7 mouse cellular contexts compared by ENCODE assay signal in genomic region chr3:137864124-137864987, GRCm38 (mm10). TPM values are rescaled to one million over a fixed set of nuclear protein-coding genes. Genes with fewer than 3 reads are reported as not detected.
DNase-seq lines count a peak whose midpoint lies in the region; ATAC-seq lines count a peak whose summit lies in the region.

H2afz (plus strand) TSS chr3:137864487.

- peak; percentile 99 for DNase-seq in adrenal gland, postnatal 14 days
- peak; percentile 99 for DNase-seq in embryonic facial prominence, embryonic 11.5 days (ENCODE audit: low spot score)
- DNase-seq in heart, adult 11 months: peak; percentile 100
- peak; percentile 97 for DNase-seq in kidney, adult 18-20 months
- DNase-seq in limb, embryonic 11.5 days (ENCODE audit: low spot score): peak; percentile 98
- peak; percentile 100 for DNase-seq in midbrain, embryonic 14.5 days
- peak; percentile 96 to 97 for DNase-seq in spleen, adult 18-20 months

- H3K9me3 ChIP-seq in embryonic facial prominence, embryonic 11.5 days (replicated peaks; ENCODE audit: control insufficient read depth, low read length): no peaks in the 10 kb centered on the region
- H3K9me3 ChIP-seq in limb, embryonic 11.5 days (ENCODE audit: control insufficient read depth, low read length): no peaks in the 10 kb centered on the region
- no peaks in the 10 kb centered on the region for H3K9me3 ChIP-seq in midbrain, embryonic 14.5 days (ENCODE audit: control insufficient read depth, low read length)

- no peaks in the 10 kb centered on the region for H3K4me1 ChIP-seq in embryonic facial prominence, embryonic 11.5 days (ENCODE audit: control insufficient read depth, insufficient read depth, low read length)
- H3K4me1 ChIP-seq in limb, embryonic 11.5 days (ENCODE audit: control insufficient read depth, insufficient read depth, low read length): peaks cover 6% of the 10 kb centered on the region; the same call in 1 of the 2 replicates
- H3K4me1 ChIP-seq in midbrain, embryonic 14.5 days (ENCODE audit: control insufficient read depth, insufficient read depth, low read length): peaks cover 5% of the 10 kb centered on the region; the same call in 1 of the 2 replicates

- peak; percentile 91 for ATAC-seq in embryonic facial prominence, embryonic 11.5 days (replicated peaks; ENCODE audit: insufficient number of reproducible peaks, low FRiP score, low TSS enrichment, low read depth)
- ATAC-seq in limb, embryonic 11.5 days (ENCODE audit: insufficient number of reproducible peaks, low FRiP score, low TSS enrichment, low read depth): peak; percentile 94
- ATAC-seq in midbrain, embryonic 14.5 days (ENCODE audit: low FRiP score, low TSS enrichment): peak; percentile 94

- H3K27me3 ChIP-seq in embryonic facial prominence, embryonic 11.5 days (ENCODE audit: control insufficient read depth, insufficient read depth, low read length): no peaks in the 10 kb centered on the region
- H3K27me3 ChIP-seq in limb, embryonic 11.5 days (ENCODE audit: control insufficient read depth, insufficient read depth, low read length): no peaks in the 10 kb centered on the region
- H3K27me3 ChIP-seq in midbrain, embryonic 14.5 days (ENCODE audit: control insufficient read depth, insufficient read depth, low read length): no peaks in the 10 kb centered on the region

- peak within 1 kb of the TSS; percentile 57 for H3K4me2 ChIP-seq in embryonic facial prominence, embryonic 11.5 days (ENCODE audit: low read depth, low read length)
- H3K4me2 ChIP-seq in limb, embryonic 11.5 days (ENCODE audit: low read depth, severe bottlenecking): peak within 1 kb of the TSS; percentile 52
- H3K4me2 ChIP-seq in midbrain, embryonic 14.5 days (ENCODE audit: low read length): peak within 1 kb of the TSS; percentile 67

- WGBS in embryonic facial prominence, embryonic 11.5 days: under 1% methylated on average over 83 of the region's 115 CpGs
- WGBS in limb, embryonic 11.5 days: under 1% methylated on average over 80 of the region's 115 CpGs
- WGBS in midbrain, embryonic 14.5 days: 1% methylated on average over 99 of the region's 115 CpGs

- peak within 1 kb of the TSS; percentile 99 for H3K27ac ChIP-seq in embryonic facial prominence, embryonic 11.5 days (replicated peaks; ENCODE audit: low read depth, low read length)
- H3K27ac ChIP-seq in limb, embryonic 11.5 days (replicated peaks; ENCODE audit: low read depth, low read length): peak within 1 kb of the TSS; percentile 98
- H3K27ac ChIP-seq in midbrain, embryonic 14.5 days (replicated peaks; ENCODE audit: low read depth, low read length): peak within 1 kb of the TSS; percentile 97

- H3K9ac ChIP-seq in embryonic facial prominence, embryonic 11.5 days (replicated peaks; ENCODE audit: low read length): peak within 1 kb of the TSS; percentile 99
- peak within 1 kb of the TSS; percentile 95 for H3K9ac ChIP-seq in limb, embryonic 11.5 days (ENCODE audit: low read length)
- H3K9ac ChIP-seq in midbrain, embryonic 14.5 days (replicated peaks; ENCODE audit: low read length): peak within 1 kb of the TSS; percentile 81

- peak within 1 kb of the TSS; percentile 87 for H3K4me3 ChIP-seq in embryonic facial prominence, embryonic 11.5 days (ENCODE audit: low read depth, low read length)
- H3K4me3 ChIP-seq in limb, embryonic 11.5 days (ENCODE audit: low read depth, low read length): peak within 1 kb of the TSS; percentile 86
- peak within 1 kb of the TSS; percentile 78 for H3K4me3 ChIP-seq in midbrain, embryonic 14.5 days (replicated peaks; ENCODE audit: low read depth, low read length)

- H3K36me3 ChIP-seq in embryonic facial prominence, embryonic 11.5 days (replicated peaks; ENCODE audit: control insufficient read depth, insufficient read depth, low read depth, low read length): no peaks in the 10 kb centered on the region
- H3K36me3 ChIP-seq in limb, embryonic 11.5 days (ENCODE audit: control insufficient read depth, insufficient read depth, low read length): peaks cover 5% of the 10 kb centered on the region; the same call in 1 of the 2 replicates
- H3K36me3 ChIP-seq in midbrain, embryonic 14.5 days (ENCODE audit: control insufficient read depth, insufficient read depth, low read length): peaks cover 8% of the 10 kb centered on the region; the same call in 1 of the 2 replicates

RNA-seq across cellular contexts. Expression of gene H2afz, which starts in this region (rescaled TPM):
- 228 and 256 TPM in 2 replicates for total RNA-seq in adrenal gland, postnatal 14 days (2021)
- polyA plus RNA-seq in embryonic facial prominence, embryonic 11.5 days (2014; fragmentation: Nextera tagmentation; extraction: Ambion mirVana): 3,351 and 3,607 TPM in 2 replicates
- polyA plus RNA-seq in limb, embryonic 11.5 days (2014; fragmentation: Nextera tagmentation; extraction: Ambion mirVana): 3,201 and 3,406 TPM in 2 replicates
- 916 and 1,070 TPM in 2 replicates for polyA plus RNA-seq in midbrain, embryonic 14.5 days (2014; fragmentation: Nextera tagmentation; extraction: Ambion mirVana)

Comparison
In these comparisons a context has a peak if more than half of its experiments do, and no peak if none do; other contexts are left out.
1. Peak in every context shown above with its lines: DNase-seq, ATAC-seq, H3K4me3 ChIP-seq and H3K27ac ChIP-seq.